Mouse (Mus musculus) heart, adult 2 months (tissue): ENCODE measurements at regions not wholly inside any gene's neighbourhood (a gene's known extent, or its start where the extent isn't known, plus 50 kb on each side); places are given as distances from the start of the nearest gene placed in this dataset.

Experiments
- DNase-seq, 2 experiments: peaks; one replicate each; pipeline ENCODE4 v3.0.0; 2021
- H3K27ac ChIP-seq: fragments of 200-600 bp; 2 replicates; pipeline ENCODE4 v1.8.1; 2022
- H3K27me3 ChIP-seq: fragments of 200-500 bp; 2 replicates; pipeline ENCODE4 v1.6.1; 2012; ENCODE audit warnings: mild to moderate bottlenecking, low read length, inconsistent platforms, mixed read lengths; ENCODE audit not compliant: control insufficient read depth, insufficient read depth
- H3K36me3 ChIP-seq: fragments of 200-500 bp; 2 replicates; pipeline ENCODE4 v1.6.1; 2012; ENCODE audit warnings: low read length, inconsistent platforms; ENCODE audit not compliant: control insufficient read depth, insufficient read depth
- H3K4me1 ChIP-seq: fragments of 200-500 bp; 2 replicates; pipeline ENCODE4 v1.6.1; 2011; ENCODE audit warnings: low read length; ENCODE audit not compliant: control insufficient read depth, insufficient read depth
- H3K4me3 ChIP-seq: fragments of 200-600 bp; 2 replicates; pipeline ENCODE4 v1.8.1; 2022
- H3K79me2 ChIP-seq: fragments of 200-500 bp; replicated peaks from 2 replicates; pipeline ENCODE4 v1.6.1; 2012; ENCODE audit warnings: mild to moderate bottlenecking, inconsistent platforms, low read length, moderate library complexity, mixed read lengths; ENCODE audit not compliant: control insufficient read depth, insufficient read depth
- H3K9ac ChIP-seq: fragments of 200-500 bp; 2 replicates; pipeline ENCODE4 v1.6.1; 2012; ENCODE audit warnings: low read depth, mild to moderate bottlenecking, control low read depth, inconsistent platforms, low read length, mixed read lengths
- CTCF ChIP-seq: fragments of 200-600 bp; IDR thresholded peaks from 2 replicates; pipeline ENCODE4 v1.8.1; 2022; ENCODE audit warnings: antibody characterized with exemption, mild to moderate bottlenecking, moderate library complexity
- EP300 ChIP-seq: fragments of 200-500 bp; IDR thresholded peaks from 2 replicates; pipeline ENCODE4 v1.6.1; 2011; ENCODE audit warnings: low read depth, low read length, control low read depth; ENCODE audit not compliant: insufficient read depth
- POLR2A ChIP-seq: fragments of 200-500 bp; IDR thresholded peaks from 2 replicates; pipeline ENCODE4 v1.6.1; 2011; ENCODE audit warnings: mild to moderate bottlenecking, low read depth, low read length, control low read depth; ENCODE audit not compliant: insufficient read depth
- WGBS: fragments of 180-500 bp; shearing (Covaris S2); methylation state at CpG from one replicate; pipeline ENCODE4 v1.1.7; 2018; 5-methylcytosine and 5-hydroxymethylcytosine counted together
- intact Hi-C: fragments of 180-260 bp; cut with DNase I; formaldehyde crosslinking; loops from one replicate; pipeline ENCODE4 v1.15.1; 2025

GRCm38 (mm10) chr8:44155705-44156321 is 446.0 kb upstream of the Adam34 start:
- no peak for TF ChIP-seq POLR2A
- no peak for TF ChIP-seq EP300
- TF ChIP-seq CTCF = no peak
- Histone ChIP-seq H3K27ac (no peak overlapping the region), H3K4me1 (no peaks in the 10 kb centered on the region), H3K4me3 (no peak overlapping the region), H3K36me3 (no peaks in the 10 kb centered on the region), H3K9ac (no peak overlapping the region), H3K79me2 (no peaks in the 10 kb centered on the region), H3K27me3 (no peaks in the 10 kb centered on the region)
- no peak for DNase-seq
- 74% methylated on average over 8 of the region's 8 CpGs for WGBS
- intact Hi-C loops = no loop called here

DNA sequence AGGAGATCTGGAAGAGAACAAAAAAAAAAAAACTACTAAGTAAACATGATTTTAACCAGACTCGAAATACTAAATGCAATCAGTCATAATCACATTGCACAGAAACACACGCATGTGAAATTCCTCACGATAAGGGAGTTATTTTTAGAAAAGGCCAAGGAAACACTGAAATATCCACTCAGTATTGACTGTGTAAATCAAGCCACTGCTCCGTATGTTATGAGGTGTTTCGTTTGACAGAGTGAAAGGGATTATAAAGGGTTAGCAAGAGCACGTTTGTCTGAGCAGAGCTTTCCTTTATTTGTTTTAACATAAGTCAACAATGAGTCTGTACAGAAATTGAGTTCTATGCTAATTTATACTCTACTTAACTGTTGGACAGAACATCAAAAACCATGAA is 455.3 kb upstream of the Adam34 start:
- H3K9ac ChIP-seq = no peak overlapping the region
- H3K27me3 ChIP-seq = no peaks in the 10 kb centered on the region
- DNase-seq = no peak
- TF ChIP-seq EP300 (no peak), CTCF (no peak), POLR2A (no peak)
- intact Hi-C loops = no loop called here
- H3K36me3 ChIP-seq = no peaks in the 10 kb centered on the region
- 15% methylated on average over 6 of the region's 6 CpGs for WGBS
- no peak overlapping the region for H3K4me3 ChIP-seq
- H3K27ac ChIP-seq = no peak overlapping the region
- no peaks in the 10 kb centered on the region for H3K4me1 ChIP-seq
- H3K79me2 ChIP-seq = no peaks in the 10 kb centered on the region

GRCm38 (mm10) chr8:44177016-44177415 is 467.2 kb upstream of the Adam34 start:
- no peak for TF ChIP-seq POLR2A
- no peak for TF ChIP-seq CTCF
- TF ChIP-seq EP300 = no peak
- DNase-seq = no peak
- no peaks in the 10 kb centered on the region for H3K4me1 ChIP-seq
- no peak overlapping the region for H3K4me3 ChIP-seq
- no peak overlapping the region for H3K27ac ChIP-seq
- intact Hi-C loops = no loop called here
- no peaks in the 10 kb centered on the region for H3K79me2 ChIP-seq
- no peaks in the 10 kb centered on the region for H3K36me3 ChIP-seq
- H3K9ac ChIP-seq = no peak overlapping the region
- no peaks in the 10 kb centered on the region for H3K27me3 ChIP-seq
- WGBS = 27% methylated on average over 4 of the region's 4 CpGs

GRCm38 (mm10) chr8:44202228-44202627 is 492.4 kb upstream of the Adam34 start:
- 73% methylated on average over 2 of the region's 2 CpGs for WGBS
- H3K36me3 ChIP-seq = no peaks in the 10 kb centered on the region
- no peak for DNase-seq
- no peak overlapping the region for H3K9ac ChIP-seq
- no peak overlapping the region for H3K4me3 ChIP-seq
- intact Hi-C loops = no loop called here
- no peaks in the 10 kb centered on the region for H3K79me2 ChIP-seq
- H3K27me3 ChIP-seq = no peaks in the 10 kb centered on the region
- H3K4me1 ChIP-seq = no peaks in the 10 kb centered on the region
- no peak overlapping the region for H3K27ac ChIP-seq
- no peak for TF ChIP-seq POLR2A
- TF ChIP-seq EP300 = no peak
- TF ChIP-seq CTCF = no peak

DNA sequence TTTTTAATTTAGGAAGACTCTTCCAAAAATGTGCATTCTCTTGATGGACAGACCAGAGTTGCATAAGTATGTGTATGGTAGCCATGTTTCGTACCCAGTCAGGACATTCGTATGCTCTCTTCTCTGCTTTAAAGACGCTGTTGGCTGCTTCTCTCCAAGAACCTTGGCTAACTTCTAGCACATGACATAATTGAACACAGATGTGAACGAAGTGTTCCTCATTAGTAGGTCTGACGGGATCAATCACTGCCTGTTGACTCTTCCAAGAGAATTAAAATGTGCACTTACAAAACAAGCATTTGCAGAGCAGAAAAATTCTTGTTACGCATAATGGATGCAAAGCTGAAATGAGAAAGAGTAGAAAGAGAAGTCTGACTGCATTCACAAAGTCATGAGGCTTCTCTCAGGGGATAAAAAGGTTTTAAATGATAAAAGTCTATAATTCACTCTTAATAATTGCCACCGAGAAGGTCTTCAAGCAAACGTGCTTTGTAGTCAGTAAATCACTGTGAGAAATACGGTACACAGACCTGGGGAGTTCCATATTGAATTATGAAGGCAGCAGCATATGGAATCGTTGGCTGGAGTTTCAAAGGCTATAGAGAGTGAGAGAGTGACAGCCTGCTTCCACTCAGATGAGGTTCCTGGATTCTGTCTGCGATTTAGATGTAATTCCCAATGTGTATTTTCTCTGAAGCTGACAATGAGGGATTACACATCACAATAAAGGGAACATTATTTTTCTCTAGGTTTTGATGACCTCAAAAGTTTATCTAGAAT is 496.7 kb upstream of the Adam34 start:
- intact Hi-C loops = no loop called here
- no peak for DNase-seq
- Histone ChIP-seq H3K79me2 (no peaks in the 10 kb centered on the region), H3K9ac (no peak overlapping the region), H3K4me3 (no peak overlapping the region), H3K4me1 (no peaks in the 10 kb centered on the region), H3K27ac (no peak overlapping the region), H3K27me3 (no peaks in the 10 kb centered on the region), H3K36me3 (no peaks in the 10 kb centered on the region)
- TF ChIP-seq EP300 (no peak), CTCF (no peak), POLR2A (no peak)
- WGBS = 69% methylated on average over 11 of the region's 11 CpGs

DNA sequence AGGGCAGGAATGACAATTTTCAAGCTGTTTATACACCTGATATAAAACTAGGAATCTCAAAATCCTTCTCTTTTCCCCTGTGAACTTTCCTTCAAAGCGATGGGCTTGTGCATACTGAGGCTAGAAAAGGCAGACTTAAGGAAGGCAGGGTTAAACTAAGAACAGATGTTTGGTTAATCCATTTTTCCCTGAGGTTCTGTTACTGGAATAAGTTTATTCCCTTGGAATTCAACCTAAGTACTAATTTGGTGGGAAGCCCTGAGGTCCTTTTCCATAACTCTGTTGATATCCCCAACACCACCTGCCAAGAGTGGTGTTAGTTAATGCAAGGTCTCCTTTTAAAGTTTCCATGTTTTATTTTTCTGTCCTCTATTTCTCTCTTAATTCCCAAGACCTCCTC is 512.5 kb upstream of the Adam34 start:
- intact Hi-C loops = no loop called here
- TF ChIP-seq EP300 (no peak), POLR2A (no peak), CTCF (no peak)
- WGBS = 74% methylated on average over 1 of the region's 1 CpGs
- no peak for DNase-seq
- Histone ChIP-seq H3K4me1 (no peaks in the 10 kb centered on the region), H3K27ac (no peak overlapping the region), H3K9ac (no peak overlapping the region), H3K4me3 (no peak overlapping the region), H3K36me3 (no peaks in the 10 kb centered on the region), H3K79me2 (no peaks in the 10 kb centered on the region), H3K27me3 (no peaks in the 10 kb centered on the region)
